In genomic region chr4:64171476-64171875, GRCm38 (mm10) we compare ENCODE assay signal across 20 mouse cellular contexts.
"Had no signal": no experiment of that assay in that cellular context is flagged by ENCODE, and none has a peak within 500 bp of the region (broad histone marks: within the 10 kb centered on the region; RNA-seq: fewer than 3 reads in every experiment).

No protein-coding gene starts in this region.

- H3K27me3 ChIP-seq: limb, embryonic 12.5 days; limb, embryonic 15.5 days; liver, embryonic 13.5 days; midbrain, embryonic 15.5 days; neural tube, embryonic 12.5 days; neural tube, embryonic 15.5 days; stomach, embryonic 15.5 days had no signal

- H3K4me1 ChIP-seq: limb, embryonic 12.5 days; limb, embryonic 15.5 days; liver, embryonic 13.5 days; midbrain, embryonic 15.5 days; neural tube, embryonic 12.5 days; neural tube, embryonic 15.5 days; stomach, embryonic 15.5 days had no signal

- H3K36me3 ChIP-seq: limb, embryonic 12.5 days; limb, embryonic 15.5 days; liver, embryonic 13.5 days; midbrain, embryonic 15.5 days; neural tube, embryonic 12.5 days; neural tube, embryonic 15.5 days; stomach, embryonic 15.5 days had no signal

- H3K9ac ChIP-seq: limb, embryonic 12.5 days; limb, embryonic 15.5 days; liver, embryonic 13.5 days; midbrain, embryonic 15.5 days; neural tube, embryonic 12.5 days; neural tube, embryonic 15.5 days; stomach, embryonic 15.5 days had no signal

- H3K4me2 ChIP-seq: limb, embryonic 12.5 days; limb, embryonic 15.5 days; liver, embryonic 13.5 days; midbrain, embryonic 11.5 days; midbrain, embryonic 15.5 days; neural tube, embryonic 12.5 days; neural tube, embryonic 15.5 days; stomach, embryonic 15.5 days had no signal

- ATAC-seq: midbrain, embryonic 15.5 days had no signal

- H3K27ac ChIP-seq: kidney, postnatal 0 days; left cerebral cortex, adult 2 months; limb, embryonic 12.5 days; limb, embryonic 15.5 days; liver, embryonic 13.5 days; midbrain, embryonic 15.5 days; neural tube, embryonic 12.5 days; neural tube, embryonic 15.5 days; stomach, embryonic 15.5 days had no signal

- H3K4me3 ChIP-seq: left cerebral cortex, adult 2 months; limb, embryonic 12.5 days; limb, embryonic 15.5 days; liver, embryonic 13.5 days; midbrain, embryonic 15.5 days; neural tube, embryonic 12.5 days; neural tube, embryonic 15.5 days; stomach, embryonic 15.5 days had no signal

- H3K9me3 ChIP-seq: limb, embryonic 12.5 days; limb, embryonic 15.5 days; liver, embryonic 13.5 days; midbrain, embryonic 15.5 days; neural tube, embryonic 12.5 days; neural tube, embryonic 15.5 days; stomach, embryonic 15.5 days had no signal

- DNase-seq: kidney, postnatal 25 days; layer of hippocampus, postnatal 36 days; left cerebral cortex, postnatal 4 days; liver, embryonic 13.5 days; lung, adult 2 months; lung, postnatal 14 days; lung, postnatal 4 days; right cerebral cortex, adult 18-20 months; right cerebral cortex, postnatal 14 days; right cerebral cortex, postnatal 4 days; thymus, postnatal 25 days had no signal
